26 mouse cellular contexts compared by ENCODE assay signal in the genomic region with DNA sequence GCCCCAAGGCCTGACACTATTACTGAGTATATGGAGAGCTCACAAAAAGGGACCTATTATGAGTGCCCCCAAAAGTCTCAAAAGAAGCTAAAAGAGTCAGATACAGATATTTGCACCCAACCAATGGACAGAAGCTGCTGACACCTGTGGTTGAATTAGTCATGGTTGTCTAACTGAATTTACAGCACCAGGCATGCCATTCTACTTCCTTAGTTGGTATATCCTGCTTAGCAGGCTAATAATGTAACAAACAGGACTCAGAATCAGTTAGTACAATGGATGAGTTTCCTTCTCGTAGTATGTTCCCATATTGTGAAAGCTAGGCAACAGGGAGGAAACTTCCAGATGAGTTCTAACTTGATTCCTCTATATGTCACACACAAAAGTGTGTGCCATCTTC.
"Had no signal": no experiment of that assay in that cellular context is flagged by ENCODE, and none has a peak within 500 bp of the region (broad histone marks: within the 10 kb centered on the region; RNA-seq: fewer than 3 reads in every experiment).

No protein-coding gene starts in this region.

- H3K4me1 ChIP-seq: heart, embryonic 10.5 days; heart, embryonic 12.5 days; hindbrain, embryonic 10.5 days; hindbrain, embryonic 12.5 days; kidney, embryonic 15.5 days; limb, embryonic 13.5 days; limb, embryonic 15.5 days; liver, embryonic 12.5 days had no signal

- H3K9me3 ChIP-seq: heart, embryonic 10.5 days; heart, embryonic 12.5 days; hindbrain, embryonic 10.5 days; hindbrain, embryonic 12.5 days; kidney, embryonic 15.5 days; limb, embryonic 13.5 days; limb, embryonic 15.5 days; liver, embryonic 12.5 days had no signal

- H3K4me3 ChIP-seq: gastrocnemius, adult 2 months; heart, embryonic 10.5 days; heart, embryonic 12.5 days; hindbrain, embryonic 10.5 days; hindbrain, embryonic 12.5 days; kidney, embryonic 15.5 days; left cerebral cortex, adult 2 months; limb, embryonic 13.5 days; limb, embryonic 15.5 days; liver, embryonic 12.5 days had no signal

- H3K4me2 ChIP-seq: heart, embryonic 12.5 days; hindbrain, embryonic 12.5 days; hindbrain, embryonic 14.5 days; kidney, embryonic 15.5 days; limb, embryonic 13.5 days; limb, embryonic 15.5 days; liver, embryonic 12.5 days had no signal

- DNase-seq: gastrocnemius, adult 2 months; gastrocnemius, postnatal 10 days; gastrocnemius, postnatal 25 days; heart, adult 18-20 months; heart, postnatal 10 days; heart, postnatal 4 days; kidney, adult 11 months; kidney, adult 2 months; kidney, adult 9 months; kidney, postnatal 14 days; kidney, postnatal 36 days; left cerebral cortex, postnatal 4 days had no signal

- ATAC-seq: hindbrain, embryonic 16.5 days; intestine, embryonic 16.5 days; liver, embryonic 12.5 days had no signal

- H3K27ac ChIP-seq: gastrocnemius, adult 2 months; heart, embryonic 10.5 days; hindbrain, embryonic 10.5 days; hindbrain, embryonic 12.5 days; hindbrain, embryonic 14.5 days; kidney, embryonic 15.5 days; kidney, postnatal 0 days; left cerebral cortex, adult 2 months; limb, embryonic 13.5 days; limb, embryonic 15.5 days; liver, embryonic 12.5 days; liver, embryonic 14.5 days had no signal

- H3K36me3 ChIP-seq: heart, embryonic 10.5 days; heart, embryonic 12.5 days; hindbrain, embryonic 10.5 days; hindbrain, embryonic 12.5 days; kidney, embryonic 15.5 days; limb, embryonic 13.5 days; limb, embryonic 15.5 days; liver, embryonic 12.5 days had no signal

- H3K9ac ChIP-seq: heart, embryonic 12.5 days; hindbrain, embryonic 12.5 days; hindbrain, embryonic 14.5 days; kidney, embryonic 15.5 days; limb, embryonic 13.5 days; limb, embryonic 15.5 days; liver, embryonic 12.5 days; liver, embryonic 14.5 days had no signal

- H3K27me3 ChIP-seq: heart, embryonic 12.5 days; hindbrain, embryonic 12.5 days; kidney, embryonic 15.5 days; limb, embryonic 13.5 days; limb, embryonic 15.5 days; liver, embryonic 12.5 days had no signal
